Mouse (Mus musculus): ENCODE data around the gene Cbx1.

DNA sequence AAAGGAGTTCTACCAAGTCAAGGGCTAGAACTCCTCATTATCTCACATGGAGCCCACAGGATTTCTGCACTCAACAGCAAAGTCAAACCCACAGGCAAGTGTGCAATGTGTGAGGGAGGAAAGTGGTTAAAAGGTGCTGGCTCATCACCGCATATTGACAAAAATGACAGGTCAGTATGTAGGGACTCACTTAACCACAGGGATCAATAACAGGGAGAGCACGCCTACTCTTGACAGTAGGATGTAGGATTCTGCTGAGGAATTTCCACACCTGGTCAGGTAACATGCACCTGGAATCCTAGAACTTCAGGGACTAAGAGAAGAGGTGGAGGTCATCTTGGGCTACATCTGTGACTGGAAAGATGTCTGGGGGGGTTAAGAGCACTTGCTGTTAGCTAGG, 27.0 kb downstream of the Cbx1 start:
- TF ChIP-seq POLR2A (IDR thresholded peaks at IDR 0.05; ENCODE audit: borderline replicate concordance, extremely low read depth, insufficient read depth, insufficient read length, poor library complexity, severe bottlenecking) (no peak), CTCF (IDR thresholded peaks at IDR 0.05; ENCODE audit: borderline replicate concordance, extremely low read depth, insufficient read depth, insufficient read length) (no peak)
